Mouse (Mus musculus): Measurements from ENCODE around the gene Bbx. TPM values are rescaled to one million over a fixed set of nuclear protein-coding genes. Genes with fewer than 3 reads are reported as not detected.

The Bbx gene
- polyA plus RNA-seq, 1 experiment: 10.5 TPM

DNA sequence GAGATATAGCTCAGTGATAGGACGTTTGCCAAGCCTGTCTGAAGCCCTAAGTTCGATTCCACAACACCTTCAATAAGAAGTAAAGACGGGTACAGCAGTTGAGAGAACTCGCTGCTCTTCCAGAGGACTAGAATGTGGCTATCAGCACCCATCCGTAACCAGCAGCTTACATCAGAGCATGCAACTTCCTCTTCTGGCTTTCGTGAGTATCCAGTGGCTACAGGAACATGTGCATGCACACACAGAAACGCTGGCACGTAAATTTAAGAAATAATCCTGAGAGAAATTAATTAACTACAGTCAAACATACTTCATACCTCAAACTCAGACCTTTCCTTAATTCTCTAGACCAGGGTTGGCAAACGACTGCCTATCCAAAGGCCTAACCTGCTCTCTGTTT, 16.9 kb upstream of the Bbx start:
- 18% methylated on average over 9 of the region's 9 CpGs for WGBS
- no peak overlapping the region for H3K4me3 ChIP-seq (replicated peaks; ENCODE audit: control insufficient read depth, low read depth, low read length)
- H3K4me1 ChIP-seq (ENCODE audit: control insufficient read depth, insufficient read depth, low read length): no peaks in the 10 kb centered on the region
- TF ChIP-seq CTCF (IDR thresholded peaks at IDR 0.05; ENCODE audit: control insufficient read depth, insufficient read depth, low read length): no peak
- no peak for TF ChIP-seq POLR2A (IDR thresholded peaks at IDR 0.05; ENCODE audit: borderline replicate concordance, control insufficient read depth, low read depth, low read length)
- no peak overlapping the region for H3K27ac ChIP-seq (ENCODE audit: control insufficient read depth, insufficient read depth, low read depth, low read length, poor library complexity)

DNA sequence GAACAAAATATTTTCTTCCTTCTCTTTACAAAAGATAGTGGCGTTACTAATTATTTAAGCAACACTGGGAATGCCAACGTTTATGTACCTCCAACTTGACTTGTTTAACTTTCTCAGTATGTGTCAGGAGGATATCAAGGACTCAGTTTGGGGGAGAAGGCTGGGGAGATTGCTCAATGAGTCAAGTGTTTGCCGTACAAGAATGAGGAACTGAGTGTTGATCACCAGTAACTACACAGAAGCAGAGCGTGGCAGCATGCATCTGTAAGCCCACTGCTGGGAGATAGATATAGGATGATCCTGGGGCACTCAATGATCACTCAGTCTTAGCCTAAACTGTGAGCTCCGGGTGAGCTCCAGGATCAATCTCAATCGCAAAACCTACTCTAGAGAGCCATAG, 12.8 kb upstream of the Bbx start:
- no peaks in the 10 kb centered on the region for H3K4me1 ChIP-seq (ENCODE audit: control insufficient read depth, insufficient read depth, low read length)
- TF ChIP-seq CTCF (IDR thresholded peaks at IDR 0.05; ENCODE audit: control insufficient read depth, insufficient read depth, low read length) (no peak), POLR2A (IDR thresholded peaks at IDR 0.05; ENCODE audit: borderline replicate concordance, control insufficient read depth, low read depth, low read length) (no peak)
- no peak overlapping the region for H3K4me3 ChIP-seq (replicated peaks; ENCODE audit: control insufficient read depth, low read depth, low read length)
- WGBS: 37% methylated on average over 6 of the region's 6 CpGs
- no peak overlapping the region for H3K27ac ChIP-seq (ENCODE audit: control insufficient read depth, insufficient read depth, low read depth, low read length, poor library complexity)

- TF ChIP-seq CTCF (IDR thresholded peaks at IDR 0.05; ENCODE audit: control insufficient read depth, insufficient read depth, low read length): no peak
- no peak for TF ChIP-seq POLR2A (IDR thresholded peaks at IDR 0.05; ENCODE audit: borderline replicate concordance, control insufficient read depth, low read depth, low read length)
- WGBS: 84% methylated on average over 3 of the region's 3 CpGs
- Histone ChIP-seq H3K4me3 (replicated peaks; ENCODE audit: control insufficient read depth, low read depth, low read length) (no peak overlapping the region), H3K27ac (ENCODE audit: control insufficient read depth, insufficient read depth, low read depth, low read length, poor library complexity) (no peak overlapping the region), H3K4me1 (ENCODE audit: control insufficient read depth, insufficient read depth, low read length) (no peaks in the 10 kb centered on the region)
Observed at GRCm38 (mm10) chr16:50438816-50439215, 6.6 kb upstream of the Bbx start.

DNA sequence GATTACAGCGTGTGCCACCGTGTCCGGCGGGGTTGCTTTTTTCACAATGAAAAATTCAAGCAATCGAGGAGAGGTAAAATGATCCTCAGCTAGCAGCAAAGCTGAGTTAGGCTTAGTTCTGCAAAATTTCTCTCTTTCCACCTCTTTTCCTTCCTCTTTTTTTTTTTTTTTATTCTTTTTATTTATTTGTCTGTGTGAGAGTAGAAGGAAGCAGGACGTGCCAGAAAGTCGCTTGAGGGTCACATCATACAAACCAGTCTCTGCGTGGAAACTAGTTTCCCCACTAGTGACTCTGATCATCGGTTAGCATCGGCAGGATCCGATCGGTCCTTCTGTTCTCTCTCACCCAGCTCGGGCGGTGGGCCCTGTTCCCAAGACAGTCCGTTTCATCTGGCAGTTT, 5.6 kb upstream of the Bbx start:
- no peak overlapping the region for H3K27ac ChIP-seq (ENCODE audit: control insufficient read depth, insufficient read depth, low read depth, low read length, poor library complexity)
- H3K4me1 ChIP-seq (ENCODE audit: control insufficient read depth, insufficient read depth, low read length): no peaks in the 10 kb centered on the region
- H3K4me3 ChIP-seq (replicated peaks; ENCODE audit: control insufficient read depth, low read depth, low read length): no peak overlapping the region
- TF ChIP-seq POLR2A (IDR thresholded peaks at IDR 0.05; ENCODE audit: borderline replicate concordance, control insufficient read depth, low read depth, low read length) (no peak), CTCF (IDR thresholded peaks at IDR 0.05; ENCODE audit: control insufficient read depth, insufficient read depth, low read length) (no peak)
- 26% methylated on average over 15 of the region's 15 CpGs for WGBS

DNA sequence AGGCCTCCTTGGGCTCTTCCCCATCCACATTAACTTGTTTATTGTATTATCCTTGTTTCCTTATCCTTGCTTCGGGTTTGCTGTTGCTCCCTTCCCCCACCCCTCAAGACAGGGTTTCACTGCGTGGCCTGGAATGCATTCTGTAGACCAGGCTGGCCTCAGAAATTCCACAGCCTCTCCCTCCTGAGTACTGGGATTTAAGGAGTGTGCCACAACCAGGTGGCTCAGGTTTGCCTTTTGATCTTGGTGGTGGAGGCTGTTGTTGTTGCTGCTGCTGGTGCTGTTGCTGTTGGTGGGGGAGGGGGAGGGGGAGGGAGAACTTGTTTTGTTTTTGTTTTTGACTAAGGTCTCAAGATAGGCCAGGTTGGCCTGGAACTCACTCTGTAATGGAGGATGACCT, 5.1 kb upstream of the Bbx start:
- no peak overlapping the region for H3K27ac ChIP-seq (ENCODE audit: control insufficient read depth, insufficient read depth, low read depth, low read length, poor library complexity)
- H3K4me3 ChIP-seq (replicated peaks; ENCODE audit: control insufficient read depth, low read depth, low read length): no peak overlapping the region
- no peak for TF ChIP-seq POLR2A (IDR thresholded peaks at IDR 0.05; ENCODE audit: borderline replicate concordance, control insufficient read depth, low read depth, low read length)
- TF ChIP-seq CTCF (IDR thresholded peaks at IDR 0.05; ENCODE audit: control insufficient read depth, insufficient read depth, low read length): no peak
- WGBS: 56% methylated on average over 2 of the region's 2 CpGs
- no peaks in the 10 kb centered on the region for H3K4me1 ChIP-seq (ENCODE audit: control insufficient read depth, insufficient read depth, low read length)

DNA sequence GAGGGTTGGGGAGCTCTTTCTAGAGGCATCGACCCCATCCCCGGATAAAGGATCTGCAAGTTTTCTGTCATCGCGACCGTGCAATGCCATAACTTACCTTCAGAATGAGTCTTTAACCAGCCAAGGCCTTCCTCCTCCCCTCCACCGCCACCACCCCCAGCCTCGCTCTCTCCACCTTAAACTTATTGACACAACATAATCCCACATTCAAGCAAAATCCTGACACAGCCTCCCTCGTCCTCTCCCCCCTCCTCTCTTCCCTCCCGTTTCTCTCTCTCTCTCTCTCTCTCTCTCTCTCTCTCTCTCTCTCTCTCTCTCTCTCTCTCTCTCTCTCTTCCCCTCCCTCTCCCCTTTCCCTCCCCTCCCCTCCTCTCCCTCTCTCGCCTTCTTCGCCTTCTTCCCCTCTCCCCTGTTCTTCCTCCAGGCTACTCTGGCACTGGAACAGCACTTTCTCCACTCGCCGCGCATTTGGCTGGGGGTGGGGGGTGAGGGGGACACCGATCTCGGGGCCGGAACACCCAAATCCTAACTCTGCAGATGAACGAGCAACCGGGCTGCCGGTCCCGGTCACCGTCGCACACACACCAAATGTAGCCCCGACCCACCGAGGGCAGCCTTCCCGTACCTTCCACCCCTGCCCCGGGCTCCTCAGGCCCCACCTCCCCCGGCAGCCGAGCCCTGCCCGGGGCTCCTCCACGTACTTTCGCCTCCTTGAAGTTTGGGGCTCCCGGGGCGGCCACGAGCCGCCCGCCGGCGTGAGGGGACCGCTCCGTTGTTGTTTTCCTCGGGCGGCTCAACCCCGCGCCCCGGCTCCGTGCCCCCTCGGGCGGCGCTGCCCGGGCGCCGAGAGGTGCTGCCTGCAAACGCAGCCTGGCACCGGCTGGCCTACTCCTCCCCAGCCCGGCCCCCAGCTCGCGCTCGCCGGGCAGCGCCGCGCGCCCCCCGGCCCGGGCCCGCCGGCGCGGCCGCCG, 894 bp downstream of the Bbx start:
- H3K4me1 ChIP-seq (ENCODE audit: control insufficient read depth, insufficient read depth, low read length): no peaks in the 10 kb centered on the region
- no peak for TF ChIP-seq CTCF (IDR thresholded peaks at IDR 0.05; ENCODE audit: control insufficient read depth, insufficient read depth, low read length)
- TF ChIP-seq POLR2A (IDR thresholded peaks at IDR 0.05; ENCODE audit: borderline replicate concordance, control insufficient read depth, low read depth, low read length): 0 out of 2 replicates have a peak, but pooled peaks have one; percentile 29
- WGBS: under 1% methylated on average over 71 of the region's 72 CpGs
- H3K4me3 ChIP-seq (replicated peaks; ENCODE audit: control insufficient read depth, low read depth, low read length): peak overlapping the region; percentile 78
- peak overlapping the region; percentile 97 for H3K27ac ChIP-seq (ENCODE audit: control insufficient read depth, insufficient read depth, low read depth, low read length, poor library complexity)

DNA sequence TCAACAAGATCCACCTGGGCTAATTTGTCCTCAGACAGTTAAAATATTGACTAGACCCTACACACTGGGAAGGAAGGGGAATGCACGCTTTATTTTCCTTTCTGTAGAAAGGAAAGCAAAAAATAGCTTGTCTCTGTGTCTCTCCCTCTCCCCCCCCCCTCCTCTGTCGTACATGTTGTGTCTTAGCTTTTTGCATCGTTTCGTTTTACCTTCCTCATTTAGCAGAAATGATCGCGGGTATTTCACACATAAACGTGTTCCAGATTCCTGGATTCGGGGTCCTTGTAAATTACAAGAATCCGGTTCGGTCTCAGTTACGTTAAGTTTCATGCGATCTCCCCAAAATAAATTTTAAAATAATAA, 1.7 kb downstream of the Bbx start:
- H3K27ac ChIP-seq (ENCODE audit: control insufficient read depth, insufficient read depth, low read depth, low read length, poor library complexity): no peak overlapping the region
- WGBS: under 1% methylated on average over 12 of the region's 12 CpGs

DNA sequence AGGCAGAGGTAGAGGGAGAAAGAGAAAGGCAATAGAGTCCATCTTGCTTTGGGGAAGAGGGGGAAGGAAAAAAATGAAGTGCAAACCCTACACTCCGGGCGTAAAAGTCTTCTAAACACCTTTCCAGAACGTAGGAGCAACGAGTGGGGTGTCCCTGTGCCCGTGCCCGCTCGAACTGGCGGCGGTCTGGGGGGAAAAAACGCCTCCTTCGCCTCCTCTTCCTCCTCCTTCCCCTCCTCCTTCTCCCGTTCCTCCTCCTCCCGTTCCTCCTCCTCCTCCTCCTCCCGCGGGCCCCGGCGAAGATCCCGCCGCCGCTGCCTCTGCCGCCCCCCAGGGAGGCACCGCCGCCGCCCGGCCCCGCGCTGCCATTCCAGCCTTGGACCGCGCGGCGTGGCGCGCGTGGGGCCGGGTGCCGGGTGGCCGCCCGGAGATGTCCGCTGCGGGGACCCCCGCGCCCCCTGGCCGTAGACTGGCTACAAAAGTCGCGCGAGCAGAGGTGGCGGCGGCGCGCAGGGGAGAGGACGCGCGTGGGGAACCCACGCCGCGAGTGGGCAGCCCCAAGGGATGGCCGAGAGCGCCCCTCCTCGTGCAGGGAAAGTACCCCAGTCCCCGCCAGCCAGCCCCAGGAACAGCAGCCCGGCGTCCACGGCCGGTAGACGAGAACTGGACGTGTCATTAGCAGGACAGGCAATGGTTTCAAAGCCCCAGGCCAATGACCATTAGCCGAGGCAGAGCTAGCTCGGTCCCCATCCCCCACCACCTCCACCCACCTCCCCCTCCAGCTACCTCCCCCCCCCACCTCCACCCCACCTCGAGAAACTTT, 2.3 kb downstream of the Bbx start:
- WGBS: under 1% methylated on average over 68 of the region's 69 CpGs
- H3K4me3 ChIP-seq (replicated peaks; ENCODE audit: control insufficient read depth, low read depth, low read length): peak overlapping the region; percentile 78
- TF ChIP-seq POLR2A (IDR thresholded peaks at IDR 0.05; ENCODE audit: borderline replicate concordance, control insufficient read depth, low read depth, low read length) (no peak), CTCF (IDR thresholded peaks at IDR 0.05; ENCODE audit: control insufficient read depth, insufficient read depth, low read length) (no peak)
- no peaks in the 10 kb centered on the region for H3K4me1 ChIP-seq (ENCODE audit: control insufficient read depth, insufficient read depth, low read length)
- H3K27ac ChIP-seq (ENCODE audit: control insufficient read depth, insufficient read depth, low read depth, low read length, poor library complexity): no peak overlapping the region

More for the DNA sequence above, 1.7 kb downstream of the Bbx start:
- Histone ChIP-seq H3K4me3 (replicated peaks; ENCODE audit: control insufficient read depth, low read depth, low read length) (peak overlapping the region; percentile 78), H3K4me1 (ENCODE audit: control insufficient read depth, insufficient read depth, low read length) (no peaks in the 10 kb centered on the region)
- TF ChIP-seq POLR2A (IDR thresholded peaks at IDR 0.05; ENCODE audit: borderline replicate concordance, control insufficient read depth, low read depth, low read length): no peak
- TF ChIP-seq CTCF (IDR thresholded peaks at IDR 0.05; ENCODE audit: control insufficient read depth, insufficient read depth, low read length): no peak
